Mouse (Mus musculus): ENCODE results near the gene Defb36. TPM values are rescaled to one million over a fixed set of nuclear protein-coding genes. Genes with fewer than 3 reads are reported as not detected.

Defb36 gene
- total RNA-seq (2015; ENCODE audit: low replicate concordance) (not detected in 2 replicates), total RNA-seq (2017; ENCODE audit: low replicate concordance) (not detected in 2 replicates)

GRCm38 (mm10) chr2:152604057-152604456, at the start of gene Defb36:
Gene Defb36 (plus strand): TSS chr2:152604327.
- ATAC-seq (replicated peaks; ENCODE audit: low FRiP score, poor library complexity, severe bottlenecking) = no peak

- no peak for ATAC-seq (replicated peaks; ENCODE audit: low FRiP score, poor library complexity, severe bottlenecking)
These were observed 47.5 kb upstream of the Defb36 start for GRCm38 (mm10) chr2:152556655-152557054.

DNA sequence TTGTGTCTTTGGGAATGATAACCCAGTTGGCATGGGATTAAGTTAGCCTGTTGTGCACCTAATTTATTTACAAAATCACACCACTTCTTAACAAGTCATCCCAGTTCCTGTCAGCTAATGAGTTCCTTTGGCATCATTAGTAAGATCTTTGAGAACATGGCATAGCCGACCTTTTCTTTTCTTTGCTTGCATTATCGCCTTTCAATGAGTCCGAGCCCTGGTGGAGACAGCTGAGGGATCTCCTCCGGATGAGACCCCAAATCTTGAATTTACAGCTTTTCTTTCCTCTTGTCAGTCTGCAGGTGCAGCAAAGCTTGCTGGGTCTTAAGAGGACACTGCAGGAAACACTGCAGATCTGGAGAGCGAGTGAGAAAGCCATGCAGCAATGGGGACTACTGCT, 35.1 kb upstream of the Defb36 start, which contains the start of gene Gm17416:
Gm17416 (plus strand) TSS at position 301 of the 400 bp plus-strand sequence.
- ATAC-seq (replicated peaks; ENCODE audit: low FRiP score, poor library complexity, severe bottlenecking) = no peak

DNA sequence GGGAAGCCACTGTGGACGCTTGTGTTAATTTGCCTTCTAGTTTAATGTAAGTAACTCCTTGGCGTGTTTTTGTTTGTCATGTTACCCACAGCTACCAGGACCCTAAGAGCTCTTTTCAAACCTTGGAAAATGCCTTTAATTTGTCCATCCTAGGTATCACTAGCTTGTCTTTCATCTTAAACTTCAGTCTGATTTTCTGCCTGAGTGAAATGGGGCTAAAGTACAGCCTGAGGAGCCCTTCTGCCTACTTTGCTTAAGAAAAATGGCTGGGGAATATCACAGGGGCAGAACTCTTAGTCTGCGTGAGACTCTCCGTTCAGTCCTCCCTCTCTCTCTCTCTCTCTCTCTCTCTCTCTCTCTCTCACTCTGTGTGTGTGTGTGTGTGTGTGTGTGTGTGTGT, 34.2 kb upstream of the Defb36 start:
- no peak for ATAC-seq (replicated peaks; ENCODE audit: low FRiP score, poor library complexity, severe bottlenecking)

- ATAC-seq (replicated peaks; ENCODE audit: low FRiP score, poor library complexity, severe bottlenecking) = no peak
These were observed 33.8 kb upstream of the Defb36 start for GRCm38 (mm10) chr2:152570313-152570712.

- no peak for ATAC-seq (replicated peaks; ENCODE audit: low FRiP score, poor library complexity, severe bottlenecking)
These were observed 31.9 kb upstream of the Defb36 start, which contains the start of gene Defb21 for GRCm38 (mm10) chr2:152572114-152572794. Gene Defb21 (plus strand): TSS chr2:152572744.

- no peak for ATAC-seq (replicated peaks; ENCODE audit: low FRiP score, poor library complexity, severe bottlenecking)
These were observed 30.6 kb upstream of the Defb36 start for GRCm38 (mm10) chr2:152573484-152573883.

DNA sequence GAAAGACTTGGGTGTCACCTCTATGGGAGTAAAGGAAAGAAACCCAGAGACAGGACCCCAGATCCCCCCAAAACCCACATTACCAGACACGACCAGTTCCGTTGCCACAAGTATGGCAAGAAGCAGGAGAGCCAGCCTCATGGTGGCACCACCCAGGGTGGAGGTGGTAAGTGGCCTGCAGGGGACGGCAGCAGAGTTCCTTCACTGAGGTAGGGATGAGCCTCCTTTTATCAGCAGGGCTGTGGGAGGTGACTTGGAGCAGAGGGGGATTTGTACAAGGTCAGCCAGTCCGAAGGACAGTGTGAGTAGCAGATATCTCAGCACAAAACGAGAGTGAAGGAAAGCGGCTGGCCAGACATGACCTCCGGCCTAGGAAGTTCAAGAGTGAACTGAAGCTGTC, 24.0 kb upstream of the Defb36 start, which contains the start of gene Defb19:
Defb19 (minus strand) TSS at position 206 of the 400 bp plus-strand sequence.
- ATAC-seq (replicated peaks; ENCODE audit: low FRiP score, poor library complexity, severe bottlenecking) = no peak

GRCm38 (mm10) chr2:152580612-152581011, 23.5 kb upstream of the Defb36 start:
- no peak for ATAC-seq (replicated peaks; ENCODE audit: low FRiP score, poor library complexity, severe bottlenecking)

- no peak for ATAC-seq (replicated peaks; ENCODE audit: low FRiP score, poor library complexity, severe bottlenecking)
These were observed 17.1 kb upstream of the Defb36 start for GRCm38 (mm10) chr2:152586926-152587560.

GRCm38 (mm10) chr2:152588450-152588849, 15.7 kb upstream of the Defb36 start:
- ATAC-seq (replicated peaks; ENCODE audit: low FRiP score, poor library complexity, severe bottlenecking) = no peak

DNA sequence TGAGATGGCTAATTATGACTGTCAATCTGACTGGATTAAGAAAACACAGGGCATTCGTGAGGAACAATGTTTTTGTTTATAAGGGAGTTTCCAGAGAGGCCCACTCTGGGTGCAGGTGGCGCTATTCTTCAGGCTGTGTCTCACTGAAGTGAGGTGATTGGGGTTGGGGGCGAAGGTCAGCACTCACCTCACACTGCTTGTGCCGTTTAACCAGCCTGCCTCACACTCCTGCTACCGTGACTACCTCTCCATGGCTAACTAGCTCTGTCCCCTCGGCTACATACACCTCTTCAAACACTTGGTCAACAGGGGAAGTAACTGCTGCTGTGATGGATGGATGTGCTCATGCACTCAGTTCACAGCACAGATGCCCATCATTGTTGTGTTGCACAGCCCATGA, 15.1 kb upstream of the Defb36 start:
- no peak for ATAC-seq (replicated peaks; ENCODE audit: low FRiP score, poor library complexity, severe bottlenecking)

DNA sequence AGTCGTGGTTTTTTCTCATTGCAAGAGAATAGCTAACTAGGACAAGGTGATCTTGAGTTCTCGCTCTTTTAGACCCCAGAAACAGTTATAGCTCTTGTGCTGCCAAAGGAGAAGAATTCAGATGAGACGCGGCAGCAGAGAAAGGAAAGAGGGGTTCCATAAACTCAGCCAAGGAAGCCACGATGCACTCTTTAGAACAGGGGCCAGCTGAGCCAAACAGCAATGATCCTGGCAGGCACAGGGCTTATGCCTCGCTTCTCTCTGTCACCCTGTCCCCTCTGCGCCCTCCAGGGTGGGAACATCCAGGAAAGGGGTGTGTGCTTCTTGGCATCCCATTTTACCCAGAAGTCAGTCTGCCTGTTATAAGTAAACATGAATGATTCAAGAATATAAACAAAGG, 4.8 kb upstream of the Defb36 start, which contains the start of gene Defb45:
Defb45 (minus strand) TSS at position 101 of the 400 bp plus-strand sequence.
- ATAC-seq (replicated peaks; ENCODE audit: low FRiP score, poor library complexity, severe bottlenecking) = no peak

DNA sequence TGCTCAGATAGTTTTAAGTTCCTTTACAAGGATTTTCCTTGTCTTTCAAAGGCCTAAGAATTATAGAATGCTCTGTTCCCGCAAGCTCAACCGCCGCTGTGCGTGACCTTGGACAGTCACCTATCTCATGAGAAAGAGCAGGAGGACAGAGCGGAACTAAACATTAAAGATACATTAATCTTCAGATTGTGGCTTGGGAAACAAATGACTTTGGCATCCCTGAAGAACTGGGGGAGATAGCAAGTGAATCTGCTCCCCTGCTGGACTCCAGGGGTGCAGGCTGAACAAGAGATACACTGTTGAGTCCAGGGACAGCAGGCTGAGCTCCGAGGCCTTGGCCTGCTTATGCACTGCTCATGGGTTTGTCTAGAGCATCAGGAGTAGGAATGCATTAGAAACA, 4.1 kb upstream of the Defb36 start:
- no peak for ATAC-seq (replicated peaks; ENCODE audit: low FRiP score, poor library complexity, severe bottlenecking)

DNA sequence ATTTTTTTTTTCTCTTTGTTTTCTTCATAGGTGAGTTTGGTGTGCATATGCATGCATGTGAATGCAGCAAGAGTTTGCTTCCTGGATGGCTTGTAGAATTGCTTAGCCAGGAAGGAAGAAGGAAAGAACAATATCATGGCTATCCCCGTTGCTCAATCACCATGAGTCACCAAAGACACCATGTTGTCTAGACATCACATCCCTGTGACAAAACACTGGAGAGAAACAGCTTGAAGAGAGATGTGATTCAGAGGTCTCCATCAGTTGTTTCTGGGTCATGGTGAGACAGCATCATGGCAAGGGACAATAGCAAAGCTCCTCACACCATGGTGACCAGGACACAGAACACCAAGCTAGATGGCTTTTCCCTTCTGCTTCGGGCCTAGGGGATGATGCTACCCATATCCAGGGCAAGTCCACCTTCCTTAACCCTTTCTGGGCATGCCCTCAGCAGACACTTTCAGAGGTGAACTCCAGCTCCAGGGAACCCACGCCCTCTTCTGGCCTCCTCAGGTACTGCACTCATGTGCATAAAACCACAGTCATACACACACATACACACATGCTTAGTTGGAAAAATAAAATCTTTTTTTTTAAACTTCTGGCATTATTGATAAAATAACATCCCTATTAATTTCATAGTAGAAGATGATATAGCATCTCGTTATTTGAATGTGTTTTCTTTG, 2.7 kb upstream of the Defb36 start:
- no peak; the same call in 1 of the 2 replicates for ATAC-seq (replicated peaks; ENCODE audit: low FRiP score, poor library complexity, severe bottlenecking)

- no peak for ATAC-seq (replicated peaks; ENCODE audit: low FRiP score, poor library complexity, severe bottlenecking)
These were observed 3.6 kb downstream of the Defb36 start for GRCm38 (mm10) chr2:152607746-152608145.

DNA sequence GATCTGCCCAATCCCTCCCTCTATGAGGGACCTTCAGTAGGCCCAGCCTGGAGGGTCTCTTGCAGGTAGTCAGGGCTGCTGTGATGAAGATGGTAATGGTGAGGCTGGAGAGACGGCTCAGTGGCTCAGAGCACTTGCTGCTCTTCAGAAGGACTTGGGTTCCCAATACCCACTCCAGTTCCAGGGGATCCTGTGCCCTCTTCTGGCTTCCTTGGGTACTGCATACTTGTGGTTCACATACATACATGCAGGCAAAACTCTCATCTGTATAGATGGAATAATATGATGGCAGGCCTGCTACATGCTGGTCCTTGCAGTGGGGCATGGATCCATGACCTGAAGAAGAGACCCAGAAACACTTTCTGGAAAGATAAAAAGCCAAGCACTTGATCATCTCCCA, 4.6 kb downstream of the Defb36 start:
- no peak for ATAC-seq (replicated peaks; ENCODE audit: low FRiP score, poor library complexity, severe bottlenecking)

GRCm38 (mm10) chr2:152612193-152612592, 8.1 kb downstream of the Defb36 start:
- no peak for ATAC-seq (replicated peaks; ENCODE audit: low FRiP score, poor library complexity, severe bottlenecking)

DNA sequence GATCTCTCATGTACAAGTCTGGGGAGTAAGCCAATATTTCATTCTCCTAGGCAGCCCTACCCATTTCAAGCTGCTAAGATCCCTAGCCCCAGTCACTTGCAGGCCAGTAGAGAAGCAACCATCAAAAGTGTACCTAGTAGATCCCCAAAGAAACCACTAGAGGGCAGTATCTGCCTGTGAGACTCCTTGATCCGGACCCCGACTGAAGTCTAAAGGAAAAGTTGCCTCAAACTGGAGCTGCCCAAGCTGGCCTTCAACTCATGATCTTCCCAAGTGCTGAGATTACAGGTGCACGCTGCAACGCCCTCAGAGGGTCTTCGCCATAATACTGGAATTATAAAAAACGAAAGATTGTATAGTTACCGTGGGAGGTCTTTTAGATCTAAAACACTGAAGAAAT, 11.4 kb downstream of the Defb36 start:
- ATAC-seq (replicated peaks; ENCODE audit: low FRiP score, poor library complexity, severe bottlenecking) = peak; percentile 77

DNA sequence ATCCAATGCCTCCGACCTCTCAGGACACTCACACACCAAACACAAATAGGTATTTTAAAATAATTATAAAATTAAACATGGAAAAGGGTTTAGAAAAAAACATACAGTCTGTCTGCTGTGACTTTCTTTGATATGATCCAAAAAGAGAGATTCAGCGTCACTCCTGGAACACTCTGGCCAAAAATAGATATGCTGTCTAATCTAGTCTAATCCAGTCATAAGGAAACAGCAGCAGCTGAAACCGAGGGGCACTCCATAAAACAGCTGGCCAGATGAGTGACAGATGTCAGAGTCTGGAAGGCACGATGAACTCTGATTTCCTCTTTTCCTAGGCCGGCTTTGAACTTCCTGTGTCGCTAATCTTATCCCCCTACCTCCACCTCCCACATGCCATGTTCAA, 12.3 kb downstream of the Defb36 start:
- no peak for ATAC-seq (replicated peaks; ENCODE audit: low FRiP score, poor library complexity, severe bottlenecking)

- no peak for ATAC-seq (replicated peaks; ENCODE audit: low FRiP score, poor library complexity, severe bottlenecking)
These were observed 13.2 kb downstream of the Defb36 start for GRCm38 (mm10) chr2:152617374-152617773.
